Mouse (Mus musculus) hindbrain, postnatal 0 days (tissue): ENCODE results near the gene Vwa8. TPM values are rescaled to one million over a fixed set of nuclear protein-coding genes. Genes with fewer than 3 reads are reported as not detected.

Experiments used
- ATAC-seq: fragments of 200-750 bp; cut with Nextera tagmentation; 2 replicates; pipeline ENCODE4 v1.8.0; 2017; ENCODE audit warnings: mild to moderate bottlenecking, moderate TSS enrichment, moderate library complexity
- DNase-seq: peaks from one replicate; pipeline ENCODE4 v3.0.0-alpha.2; 2015; ENCODE audit warnings: low spot score
- H3K27ac ChIP-seq: fragments of 300-500 bp; sonication (generic); 2 replicates; pipeline ENCODE4 v1.5.1; 2014; ENCODE audit warnings: mild to moderate bottlenecking
- H3K27me3 ChIP-seq: fragments of 300-500 bp; sonication (generic); 2 replicates; pipeline ENCODE4 v1.6.1; 2014; ENCODE audit warnings: low read length, mixed read lengths; ENCODE audit not compliant: insufficient read depth
- H3K36me3 ChIP-seq: fragments of 300-500 bp; sonication (generic); 2 replicates; pipeline ENCODE4 v1.6.1; 2014; ENCODE audit warnings: low read length, mixed read lengths; ENCODE audit not compliant: insufficient read depth
- H3K4me1 ChIP-seq: fragments of 300-500 bp; sonication (generic); 2 replicates; pipeline ENCODE4 v1.6.1; 2014; ENCODE audit warnings: antibody characterized with exemption, low read length, mixed read lengths; ENCODE audit not compliant: insufficient read depth
- H3K4me2 ChIP-seq: fragments of 300-500 bp; sonication (generic); 2 replicates; pipeline ENCODE4 v1.6.1; 2014; ENCODE audit warnings: low read depth, mild to moderate bottlenecking, low read length, moderate library complexity, mixed read lengths
- H3K4me3 ChIP-seq: fragments of 300-500 bp; sonication (generic); 2 replicates; pipeline ENCODE4 v1.5.1; 2014; ENCODE audit warnings: low read length
- H3K9ac ChIP-seq: fragments of 300-500 bp; sonication (generic); replicated peaks from 2 replicates; pipeline ENCODE4 v1.6.1; 2014; ENCODE audit warnings: mild to moderate bottlenecking, low read length, moderate library complexity, mixed read lengths
- H3K9me3 ChIP-seq: fragments of 300-500 bp; sonication (generic); 2 replicates; pipeline ENCODE4 v1.6.1; 2016; ENCODE audit warnings: low read length, mixed read lengths
- CTCF ChIP-seq: IDR thresholded peaks from 2 replicates; pipeline ENCODE4 v1.5.1; 2016; ENCODE audit warnings: antibody characterized with exemption, control low read depth, low read depth
- WGBS: fragments of 180-500 bp; shearing (Covaris S2); extraction: QIAGEN DNeasy Blood & Tissue Kit; methylation state at CpG from one replicate; pipeline ENCODE4 v1.1.7; 2014; 5-methylcytosine and 5-hydroxymethylcytosine counted together
- polyA plus RNA-seq: library from polyadenylated mRNA; unstranded; fragments of >200 nt; fragmentation: Nextera tagmentation; extraction: Ambion mirVana; gene quantifications from 2 replicates; pipeline ENCODE4 v1.2.1, GENCODE M21; 2015
- total RNA-seq: library from RNA; depleted of rRNA; stranded (reverse); fragments of >200 nt; gene quantifications from 2 replicates; pipeline ENCODE4 v1.2.3, GENCODE M21; 2014

The Vwa8 gene
- total and polyA plus RNA-seq, 2 experiments from 2014 or later = 9.6 to 20.8 TPM

- no peak overlapping the region for H3K4me2 ChIP-seq
- H3K4me3 ChIP-seq = no peak overlapping the region
- no peak overlapping the region for H3K27ac ChIP-seq
- H3K9ac ChIP-seq = no peak overlapping the region
- H3K36me3 ChIP-seq = no peaks in the 10 kb centered on the region
- DNase-seq (peak; percentile 60), ATAC-seq (peak; percentile 58; the same call in 1 of the 2 replicates)
- H3K27me3 ChIP-seq = no peaks in the 10 kb centered on the region
- H3K4me1 ChIP-seq = no peaks in the 10 kb centered on the region
- no peaks in the 10 kb centered on the region for H3K9me3 ChIP-seq
- WGBS = 8% methylated on average over 7 of the region's 7 CpGs
- TF ChIP-seq CTCF = peak; percentile 74
These were observed 286.1 kb downstream of the Vwa8 start for GRCm38 (mm10) chr14:79134891-79135334.

DNA sequence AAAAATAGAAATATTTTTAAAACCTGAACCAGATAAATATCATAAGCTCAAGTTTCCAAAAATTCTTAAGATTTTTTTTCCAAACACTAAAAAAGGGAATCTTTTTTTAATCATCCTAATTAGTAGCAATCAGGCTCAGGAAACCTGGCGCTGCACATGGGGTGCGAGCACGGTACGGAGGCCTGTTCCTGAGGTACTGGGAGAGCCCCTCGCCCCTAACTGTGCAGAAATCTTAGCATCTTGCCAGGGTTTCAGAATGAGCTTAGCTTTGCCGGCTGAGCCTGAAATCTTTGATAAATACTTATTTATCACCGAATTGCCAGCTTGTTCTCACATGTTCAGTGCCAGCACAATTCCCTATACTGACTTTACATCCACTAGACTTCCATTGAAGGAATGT is 286.6 kb downstream of the Vwa8 start:
- DNase-seq = no peak
- TF ChIP-seq CTCF = no peak
- WGBS = 63% methylated on average over 7 of the region's 7 CpGs
- H3K27me3 ChIP-seq = no peaks in the 10 kb centered on the region
- no peaks in the 10 kb centered on the region for H3K9me3 ChIP-seq
- H3K36me3 ChIP-seq = no peaks in the 10 kb centered on the region
- no peak overlapping the region for H3K9ac ChIP-seq
- ATAC-seq = no peak
- no peak overlapping the region for H3K4me2 ChIP-seq
- H3K27ac ChIP-seq = no peak overlapping the region
- peaks cover 4% of the 10 kb centered on the region; the same call in 1 of the 2 replicates for H3K4me1 ChIP-seq
- no peak overlapping the region for H3K4me3 ChIP-seq

- DNase-seq = no peak
- no peak for ATAC-seq
- H3K9ac ChIP-seq = no peak overlapping the region
- H3K4me3 ChIP-seq = no peak overlapping the region
- H3K9me3 ChIP-seq = no peaks in the 10 kb centered on the region
- H3K27me3 ChIP-seq = no peaks in the 10 kb centered on the region
- 75% methylated on average over 3 of the region's 3 CpGs for WGBS
- TF ChIP-seq CTCF = no peak
- peaks cover 4% of the 10 kb centered on the region; the same call in 1 of the 2 replicates for H3K4me1 ChIP-seq
- no peaks in the 10 kb centered on the region for H3K36me3 ChIP-seq
- H3K4me2 ChIP-seq = no peak overlapping the region
- no peak overlapping the region for H3K27ac ChIP-seq
These were observed 287.7 kb downstream of the Vwa8 start for GRCm38 (mm10) chr14:79136585-79136984.

DNA sequence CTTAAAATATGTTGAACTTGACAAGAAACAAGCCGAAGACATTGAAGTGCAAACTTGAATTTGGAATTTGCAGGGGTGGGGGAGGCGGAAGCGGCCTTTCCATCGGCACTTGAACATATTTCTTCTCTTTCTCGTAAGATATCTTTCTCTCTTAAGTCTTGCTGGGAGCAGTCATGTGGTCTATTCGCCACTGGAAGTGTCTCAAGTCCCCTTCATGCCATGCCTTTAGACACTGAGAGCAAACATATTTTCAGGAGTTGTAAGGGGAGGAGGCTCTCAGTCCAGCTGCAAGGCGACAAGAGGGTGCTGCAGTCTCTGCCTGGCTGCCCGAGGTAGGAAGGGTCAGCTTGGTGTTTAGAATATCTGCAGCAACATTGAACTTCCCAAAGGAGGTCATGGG is 288.2 kb downstream of the Vwa8 start:
- Histone ChIP-seq H3K27me3 (no peaks in the 10 kb centered on the region), H3K4me2 (no peak overlapping the region), H3K27ac (no peak overlapping the region), H3K36me3 (no peaks in the 10 kb centered on the region), H3K4me1 (peaks cover 4% of the 10 kb centered on the region; the same call in 1 of the 2 replicates), H3K9me3 (no peaks in the 10 kb centered on the region), H3K4me3 (no peak overlapping the region), H3K9ac (no peak overlapping the region)
- ATAC-seq = no peak
- no peak for TF ChIP-seq CTCF
- 85% methylated on average over 8 of the region's 8 CpGs for WGBS
- DNase-seq = no peak

DNA sequence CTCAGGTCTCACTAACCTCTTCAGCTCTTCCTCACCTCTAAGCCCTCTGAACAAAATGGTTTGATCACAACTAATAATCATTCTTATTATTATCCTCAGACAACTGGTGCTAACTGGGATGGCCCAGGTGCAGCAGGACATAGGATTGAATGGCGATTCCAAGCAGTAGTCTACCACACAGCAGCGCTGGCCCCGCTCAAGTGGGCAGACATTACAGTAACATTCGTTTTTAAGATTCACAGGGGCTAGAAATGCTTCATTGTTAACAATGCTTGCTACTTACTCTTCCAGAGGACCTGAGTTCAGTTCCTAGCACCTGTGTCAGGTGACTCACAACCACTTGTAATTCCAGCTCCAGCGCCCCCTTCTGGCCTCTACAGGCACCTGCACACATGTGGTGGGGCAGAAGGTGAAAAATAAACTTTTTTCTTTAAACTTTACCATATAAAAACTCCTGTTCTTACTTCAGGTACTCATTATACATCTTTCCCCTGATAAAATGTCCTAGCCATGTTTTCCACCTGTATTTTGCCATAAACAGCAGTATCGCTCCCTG is 290.3 kb downstream of the Vwa8 start:
- WGBS = 92% methylated on average over 6 of the region's 6 CpGs
- peak; percentile 21 for TF ChIP-seq CTCF
- Histone ChIP-seq H3K4me1 (peaks cover 4% of the 10 kb centered on the region; the same call in 1 of the 2 replicates), H3K9ac (no peak overlapping the region), H3K9me3 (no peaks in the 10 kb centered on the region), H3K27me3 (no peaks in the 10 kb centered on the region), H3K4me2 (no peak overlapping the region), H3K36me3 (no peaks in the 10 kb centered on the region), H3K4me3 (no peak overlapping the region), H3K27ac (no peak overlapping the region)
- DNase-seq = no peak
- ATAC-seq = no peak

DNA sequence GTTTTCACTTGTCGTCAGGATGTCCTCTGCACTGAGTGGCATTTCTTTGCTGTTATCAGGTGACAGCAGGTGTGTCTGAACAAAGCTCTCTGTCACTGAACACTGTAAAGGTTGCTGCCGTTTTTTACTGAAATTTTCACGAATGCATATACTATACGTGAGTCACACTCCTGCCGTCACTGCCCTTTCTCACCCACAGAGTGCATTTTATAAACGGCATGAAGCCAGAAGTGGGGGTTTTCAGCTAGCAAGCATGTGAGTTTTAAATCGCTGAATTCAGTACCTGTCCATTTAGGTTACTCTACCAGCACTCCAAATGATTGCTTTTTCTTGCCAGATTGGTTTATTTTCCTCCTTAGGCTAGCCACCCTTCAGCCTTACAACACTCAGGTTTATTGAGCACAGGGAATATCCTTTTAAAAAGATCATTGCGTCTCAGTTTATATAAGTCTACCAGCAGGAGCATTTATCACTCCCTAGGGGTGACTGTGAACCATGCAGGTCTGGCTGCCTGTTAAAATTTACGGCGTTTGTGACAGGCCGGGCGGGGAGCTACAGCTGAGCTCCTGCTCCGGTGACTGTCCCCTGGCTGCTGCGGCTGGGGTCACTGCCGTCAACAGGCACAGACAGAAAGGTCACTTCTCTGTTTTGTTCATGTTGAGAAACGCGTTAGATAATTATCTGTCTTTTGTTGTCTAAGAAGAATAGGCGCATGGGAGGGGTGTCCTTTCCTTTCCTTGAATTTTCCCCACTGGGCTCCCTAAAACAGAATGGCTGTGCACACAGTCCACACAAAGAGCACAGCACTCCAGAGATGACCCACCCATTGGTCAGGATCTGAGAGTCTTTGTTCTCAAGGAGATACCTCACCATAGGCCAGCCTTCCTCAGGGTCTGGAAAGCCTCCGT is 291.3 kb downstream of the Vwa8 start:
- ATAC-seq (peak; percentile 59), DNase-seq (peak; percentile 44)
- Histone ChIP-seq H3K9ac (no peak overlapping the region), H3K36me3 (no peaks in the 10 kb centered on the region), H3K4me3 (no peak overlapping the region), H3K4me2 (0 out of 2 replicates have a peak overlapping the region, but pooled peaks have one; percentile 18), H3K4me1 (peaks cover 4% of the 10 kb centered on the region; the same call in 1 of the 2 replicates), H3K27me3 (no peaks in the 10 kb centered on the region), H3K9me3 (no peaks in the 10 kb centered on the region), H3K27ac (peak overlapping the region; percentile 29; the same call in 1 of the 2 replicates)
- WGBS = 22% methylated on average over 19 of the region's 19 CpGs
- peak; percentile 27 for TF ChIP-seq CTCF

DNA sequence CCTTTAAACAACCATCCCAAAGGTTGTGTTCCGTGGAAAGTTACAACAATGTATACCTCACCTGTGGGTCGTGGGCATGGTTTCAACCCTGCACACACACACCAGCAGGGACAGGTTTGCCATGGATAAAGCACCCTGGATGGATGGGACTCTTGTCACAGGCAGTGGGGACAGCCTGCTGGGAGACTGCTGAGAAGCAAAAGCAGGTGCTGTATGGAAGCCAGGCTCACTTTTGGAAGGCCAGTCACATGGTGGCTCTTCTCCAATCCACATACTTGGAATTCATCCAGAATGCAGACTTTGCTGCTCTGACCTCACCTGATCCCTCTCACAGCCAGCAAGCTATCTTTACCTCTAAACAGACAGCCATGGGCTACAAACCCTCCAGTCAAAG is 292.0 kb downstream of the Vwa8 start:
- H3K9ac ChIP-seq = no peak overlapping the region
- no peak overlapping the region for H3K4me2 ChIP-seq
- H3K27me3 ChIP-seq = no peaks in the 10 kb centered on the region
- no peaks in the 10 kb centered on the region for H3K9me3 ChIP-seq
- H3K4me1 ChIP-seq = peaks cover 4% of the 10 kb centered on the region; the same call in 1 of the 2 replicates
- DNase-seq (peak; percentile 43), ATAC-seq (peak; percentile 71)
- TF ChIP-seq CTCF = no peak
- H3K36me3 ChIP-seq = no peaks in the 10 kb centered on the region
- H3K27ac ChIP-seq = no peak overlapping the region
- WGBS = 54% methylated on average over 2 of the region's 2 CpGs
- H3K4me3 ChIP-seq = no peak overlapping the region
